Mouse (Mus musculus): ENCODE data around the gene Was. TPM values are rescaled to one million over a fixed set of nuclear protein-coding genes. Genes with fewer than 3 reads are reported as not detected.

Gene Was
- 0.12 and 0.19 TPM in 2 replicates for polyA plus RNA-seq (2015; fragmentation: Nextera tagmentation; extraction: Ambion mirVana)

GRCm38 (mm10) chrX:8090346-8090953, at the start of gene Was:
Was (minus strand) TSS chrX:8090498.
- ATAC-seq, result no peak
- 87% methylated on average over 14 of the region's 14 CpGs for WGBS
- no peaks in the 10 kb centered on the region for H3K27me3 ChIP-seq (ENCODE audit: control insufficient read depth, insufficient read depth, low read depth, low read length)
- H3K4me2 ChIP-seq (ENCODE audit: low read length), result no peak within 1 kb of the TSS
- H3K4me3 ChIP-seq (ENCODE audit: low read depth, low read length), result no peak within 1 kb of the TSS
- H3K27ac ChIP-seq (ENCODE audit: low read length), result no peak within 1 kb of the TSS
- no peak within 1 kb of the TSS for H3K9ac ChIP-seq (ENCODE audit: low read depth, low read length)
- no peaks in the 10 kb centered on the region for H3K9me3 ChIP-seq (replicated peaks; ENCODE audit: control insufficient read depth, low read length, poor library complexity, severe bottlenecking)
- no peaks in the 10 kb centered on the region for H3K36me3 ChIP-seq (ENCODE audit: control insufficient read depth, insufficient read depth, low read length)
- no peaks in the 10 kb centered on the region for H3K4me1 ChIP-seq (ENCODE audit: control insufficient read depth, insufficient read depth, low read length)

DNA sequence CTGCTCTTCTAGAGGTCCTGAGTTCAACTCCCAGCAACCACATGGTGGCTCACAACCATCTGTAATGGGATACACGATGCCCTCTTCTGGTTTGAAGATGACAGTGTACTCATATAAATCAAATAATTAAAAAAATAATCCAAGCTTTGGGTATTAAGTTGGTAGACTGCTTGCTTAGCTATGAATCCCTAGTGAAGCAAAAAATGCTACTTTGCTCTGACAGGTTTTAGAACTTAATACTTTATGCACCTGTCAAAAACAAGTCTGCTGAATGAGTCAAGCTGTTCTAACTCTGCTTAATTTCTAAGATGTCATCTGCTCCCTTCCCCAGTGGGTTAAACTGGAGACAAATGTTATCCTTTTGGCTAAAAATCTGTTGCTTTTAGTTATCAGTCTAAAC, 49.2 kb upstream of the Was start:
- no peak overlapping the region for H3K4me2 ChIP-seq (ENCODE audit: low read length)
- 0 out of 2 replicates have a peak, but pooled peaks cover 2% of the 10 kb centered on the region for H3K36me3 ChIP-seq (ENCODE audit: control insufficient read depth, insufficient read depth, low read length)
- no peaks in the 10 kb centered on the region for H3K27me3 ChIP-seq (ENCODE audit: control insufficient read depth, insufficient read depth, low read depth, low read length)
- WGBS, result 67% methylated on average over 1 of the region's 1 CpGs
- H3K4me3 ChIP-seq (ENCODE audit: low read depth, low read length), result no peak overlapping the region
- no peak overlapping the region for H3K9ac ChIP-seq (ENCODE audit: low read depth, low read length)
- ATAC-seq, result no peak
- no peak overlapping the region for H3K27ac ChIP-seq (ENCODE audit: low read length)
- H3K9me3 ChIP-seq (replicated peaks; ENCODE audit: control insufficient read depth, low read length, poor library complexity, severe bottlenecking), result no peaks in the 10 kb centered on the region
- H3K4me1 ChIP-seq (ENCODE audit: control insufficient read depth, insufficient read depth, low read length), result peaks cover 8% of the 10 kb centered on the region; the same call in 1 of the 2 replicates

DNA sequence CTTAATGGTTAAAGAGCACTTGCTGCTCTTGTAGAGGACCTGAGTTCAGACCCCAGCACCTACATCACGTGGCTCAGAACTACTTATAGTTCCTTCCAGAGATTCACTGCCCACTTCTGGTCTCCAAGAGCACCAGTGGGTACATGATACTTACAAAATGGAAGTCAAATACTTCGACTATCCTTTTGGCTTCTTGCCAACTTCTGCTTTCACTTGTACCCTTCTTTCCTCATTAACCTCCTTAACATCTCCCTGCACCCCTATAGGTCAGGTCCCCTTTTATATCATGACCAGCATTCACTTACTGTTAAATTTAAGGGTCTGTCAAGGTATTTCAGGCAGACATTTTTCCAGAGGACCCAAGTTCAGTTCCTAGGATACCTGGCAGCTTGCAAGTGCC, 45.6 kb upstream of the Was start:
- H3K27ac ChIP-seq (ENCODE audit: low read length), result no peak overlapping the region
- no peak overlapping the region for H3K9ac ChIP-seq (ENCODE audit: low read depth, low read length)
- ATAC-seq, result no peak
- no peaks in the 10 kb centered on the region for H3K9me3 ChIP-seq (replicated peaks; ENCODE audit: control insufficient read depth, low read length, poor library complexity, severe bottlenecking)
- WGBS, result 64% methylated on average over 2 of the region's 2 CpGs
- no peak overlapping the region for H3K4me3 ChIP-seq (ENCODE audit: low read depth, low read length)
- no peak overlapping the region for H3K4me2 ChIP-seq (ENCODE audit: low read length)
- H3K36me3 ChIP-seq (ENCODE audit: control insufficient read depth, insufficient read depth, low read length), result 0 out of 2 replicates have a peak, but pooled peaks cover 2% of the 10 kb centered on the region
- no peaks in the 10 kb centered on the region for H3K27me3 ChIP-seq (ENCODE audit: control insufficient read depth, insufficient read depth, low read depth, low read length)
- peaks cover 4% of the 10 kb centered on the region; the same call in 1 of the 2 replicates for H3K4me1 ChIP-seq (ENCODE audit: control insufficient read depth, insufficient read depth, low read length)

GRCm38 (mm10) chrX:8132017-8132976, 42.0 kb upstream of the Was start, which contains the start of gene Wdr13:
Wdr13 (minus strand) TSS chrX:8132892.
- WGBS, result 20% methylated on average over 35 of the region's 40 CpGs
- ATAC-seq, result peak; percentile 92
- Histone ChIP-seq H3K4me3 (ENCODE audit: low read depth, low read length) (peak within 1 kb of the TSS; percentile 51), H3K27me3 (ENCODE audit: control insufficient read depth, insufficient read depth, low read depth, low read length) (no peaks in the 10 kb centered on the region), H3K27ac (ENCODE audit: low read length) (peak within 1 kb of the TSS; percentile 96), H3K4me2 (ENCODE audit: low read length) (peak within 1 kb of the TSS; percentile 49), H3K4me1 (ENCODE audit: control insufficient read depth, insufficient read depth, low read length) (peaks cover 4% of the 10 kb centered on the region; the same call in 1 of the 2 replicates), H3K36me3 (ENCODE audit: control insufficient read depth, insufficient read depth, low read length) (peaks cover 4% of the 10 kb centered on the region), H3K9ac (ENCODE audit: low read depth, low read length) (peak within 1 kb of the TSS; percentile 68), H3K9me3 (replicated peaks; ENCODE audit: control insufficient read depth, low read length, poor library complexity, severe bottlenecking) (no peaks in the 10 kb centered on the region)

GRCm38 (mm10) chrX:8131393-8131792, 41.1 kb upstream of the Was start:
- Histone ChIP-seq H3K36me3 (ENCODE audit: control insufficient read depth, insufficient read depth, low read length) (peaks cover 4% of the 10 kb centered on the region), H3K4me3 (ENCODE audit: low read depth, low read length) (peak overlapping the region; percentile 51), H3K9ac (ENCODE audit: low read depth, low read length) (no peak overlapping the region), H3K27me3 (ENCODE audit: control insufficient read depth, insufficient read depth, low read depth, low read length) (no peaks in the 10 kb centered on the region), H3K4me2 (ENCODE audit: low read length) (peak overlapping the region; percentile 49), H3K9me3 (replicated peaks; ENCODE audit: control insufficient read depth, low read length, poor library complexity, severe bottlenecking) (no peaks in the 10 kb centered on the region), H3K4me1 (ENCODE audit: control insufficient read depth, insufficient read depth, low read length) (peaks cover 4% of the 10 kb centered on the region; the same call in 1 of the 2 replicates), H3K27ac (ENCODE audit: low read length) (no peak overlapping the region)
- 91% methylated on average over 17 of the region's 17 CpGs for WGBS
- peak; percentile 18; the same call in 1 of the 2 replicates for ATAC-seq

DNA sequence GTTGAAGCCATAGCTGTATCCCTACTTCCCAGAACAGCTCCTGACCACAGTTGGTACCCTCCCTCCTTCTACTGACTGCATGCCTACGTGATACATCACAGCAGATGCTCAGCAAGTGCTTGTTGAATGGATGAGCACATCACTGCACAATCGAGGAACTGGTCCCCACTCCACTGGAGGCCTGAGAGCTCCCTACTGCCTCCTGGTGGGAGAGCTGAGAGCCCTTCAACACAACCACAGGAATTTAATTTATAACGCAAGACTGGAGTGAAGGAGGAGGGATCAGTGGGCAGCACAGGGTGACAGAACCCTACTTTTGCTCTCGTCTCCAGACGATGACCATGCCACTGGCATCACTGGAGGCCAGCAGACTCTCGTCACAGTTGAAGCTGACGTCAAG, 34.9 kb upstream of the Was start:
- no peak overlapping the region for H3K4me3 ChIP-seq (ENCODE audit: low read depth, low read length)
- peaks cover 19% of the 10 kb centered on the region for H3K36me3 ChIP-seq (ENCODE audit: control insufficient read depth, insufficient read depth, low read length)
- ATAC-seq, result no peak
- no peak overlapping the region for H3K9ac ChIP-seq (ENCODE audit: low read depth, low read length)
- H3K27me3 ChIP-seq (ENCODE audit: control insufficient read depth, insufficient read depth, low read depth, low read length), result no peaks in the 10 kb centered on the region
- H3K27ac ChIP-seq (ENCODE audit: low read length), result no peak overlapping the region
- no peaks in the 10 kb centered on the region for H3K9me3 ChIP-seq (replicated peaks; ENCODE audit: control insufficient read depth, low read length, poor library complexity, severe bottlenecking)
- H3K4me2 ChIP-seq (ENCODE audit: low read length), result no peak overlapping the region
- 82% methylated on average over 7 of the region's 7 CpGs for WGBS
- H3K4me1 ChIP-seq (ENCODE audit: control insufficient read depth, insufficient read depth, low read length), result no peaks in the 10 kb centered on the region

GRCm38 (mm10) chrX:8123821-8124470, 33.6 kb upstream of the Was start:
- H3K36me3 ChIP-seq (ENCODE audit: control insufficient read depth, insufficient read depth, low read length), result peaks cover 18% of the 10 kb centered on the region
- no peaks in the 10 kb centered on the region for H3K4me1 ChIP-seq (ENCODE audit: control insufficient read depth, insufficient read depth, low read length)
- H3K4me2 ChIP-seq (ENCODE audit: low read length), result no peak overlapping the region
- H3K27me3 ChIP-seq (ENCODE audit: control insufficient read depth, insufficient read depth, low read depth, low read length), result no peaks in the 10 kb centered on the region
- no peak overlapping the region for H3K9ac ChIP-seq (ENCODE audit: low read depth, low read length)
- no peak overlapping the region for H3K27ac ChIP-seq (ENCODE audit: low read length)
- H3K9me3 ChIP-seq (replicated peaks; ENCODE audit: control insufficient read depth, low read length, poor library complexity, severe bottlenecking), result no peaks in the 10 kb centered on the region
- ATAC-seq, result no peak
- 85% methylated on average over 6 of the region's 6 CpGs for WGBS
- no peak overlapping the region for H3K4me3 ChIP-seq (ENCODE audit: low read depth, low read length)

GRCm38 (mm10) chrX:8117264-8117663, 27.0 kb upstream of the Was start:
- no peaks in the 10 kb centered on the region for H3K4me1 ChIP-seq (ENCODE audit: control insufficient read depth, insufficient read depth, low read length)
- H3K36me3 ChIP-seq (ENCODE audit: control insufficient read depth, insufficient read depth, low read length), result 0 out of 2 replicates have a peak, but pooled peaks cover 4% of the 10 kb centered on the region
- no peak overlapping the region for H3K4me2 ChIP-seq (ENCODE audit: low read length)
- no peak overlapping the region for H3K27ac ChIP-seq (ENCODE audit: low read length)
- H3K9me3 ChIP-seq (replicated peaks; ENCODE audit: control insufficient read depth, low read length, poor library complexity, severe bottlenecking), result no peaks in the 10 kb centered on the region
- H3K4me3 ChIP-seq (ENCODE audit: low read depth, low read length), result no peak overlapping the region
- no peak for ATAC-seq
- H3K9ac ChIP-seq (ENCODE audit: low read depth, low read length), result no peak overlapping the region
- H3K27me3 ChIP-seq (ENCODE audit: control insufficient read depth, insufficient read depth, low read depth, low read length), result no peaks in the 10 kb centered on the region
